Mouse (Mus musculus) spleen, postnatal 4 days (tissue): ENCODE measurements at regions not wholly inside any gene's neighbourhood (a gene's known extent, or its start where the extent isn't known, plus 50 kb on each side); places are given as distances from the start of the nearest gene placed in this dataset.

ENCODE experiments used
- DNase-seq, 2 experiments: peaks; one replicate each; pipeline ENCODE4 v3.0.0; 2022; ENCODE audit warnings: low spot score in 2 of 2

DNA sequence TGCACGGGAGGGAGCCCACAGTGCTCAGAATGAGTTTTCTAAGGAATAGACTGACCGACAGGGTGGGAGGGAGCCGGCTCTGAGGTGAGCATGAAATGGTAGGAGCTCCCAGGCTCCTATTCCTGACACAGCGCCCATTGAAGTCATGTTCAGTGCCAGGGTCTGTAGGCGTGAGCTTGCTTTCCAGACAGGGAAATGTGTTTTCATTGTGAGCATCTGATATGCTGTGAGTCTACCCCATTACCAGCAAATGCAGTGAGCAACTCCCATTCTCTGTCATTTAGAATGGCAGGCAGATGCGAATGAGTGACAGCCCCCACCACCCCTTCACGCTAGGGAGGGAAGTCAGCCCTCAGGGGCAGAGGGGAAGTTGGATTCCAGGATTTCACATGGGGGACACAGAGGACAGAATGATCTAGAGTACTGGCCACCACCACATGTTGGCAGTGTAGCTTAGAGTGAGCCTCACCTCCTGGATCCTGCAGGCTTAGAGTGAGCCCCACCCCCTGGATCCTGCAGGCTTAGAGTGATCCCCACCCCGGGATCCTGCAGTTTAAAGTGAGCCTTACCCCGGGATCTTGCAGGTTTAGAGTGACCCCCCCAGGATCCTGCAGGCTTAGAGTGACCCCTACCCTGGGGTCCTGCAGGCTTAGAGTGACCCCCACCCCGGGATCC lies 283.2 kb upstream of the Eef2kmt start:
- DNase-seq: no peak

- no peak for DNase-seq
These were observed 281.8 kb upstream of the Eef2kmt start for GRCm38 (mm10) chr16:5537286-5538204.

GRCm38 (mm10) chr16:5536515-5536972 lies 280.8 kb upstream of the Eef2kmt start:
- no peak for DNase-seq

- DNase-seq: no peak
These were observed 279.6 kb upstream of the Eef2kmt start for GRCm38 (mm10) chr16:5535414-5535813.

DNA sequence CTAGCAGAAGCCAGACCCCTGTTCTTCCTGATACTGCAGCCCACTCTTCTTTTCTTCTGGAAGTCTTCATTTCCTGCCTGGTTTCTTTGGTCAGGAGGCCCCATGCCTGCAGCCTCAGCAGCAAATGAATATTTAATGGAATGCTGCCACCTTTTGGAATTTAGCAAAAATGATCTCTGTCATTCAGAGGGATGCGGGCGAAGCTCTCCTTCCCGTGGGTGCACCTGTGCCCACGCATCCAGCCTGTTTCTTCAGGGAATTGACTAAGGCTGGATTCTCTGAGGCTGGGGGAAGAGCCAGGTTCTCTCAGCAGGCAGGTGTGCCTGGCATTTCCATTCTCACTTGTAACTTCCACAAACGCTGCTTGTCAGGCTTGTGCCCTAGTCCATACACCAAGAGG lies 279.1 kb upstream of the Eef2kmt start:
- DNase-seq: no peak

GRCm38 (mm10) chr16:5534385-5534784 lies 278.6 kb upstream of the Eef2kmt start:
- no peak for DNase-seq

- DNase-seq: no peak
These were observed 276.5 kb upstream of the Eef2kmt start for GRCm38 (mm10) chr16:5532281-5532680.

- DNase-seq: no peak
These were observed 274.0 kb upstream of the Eef2kmt start for GRCm38 (mm10) chr16:5529823-5530222.

DNA sequence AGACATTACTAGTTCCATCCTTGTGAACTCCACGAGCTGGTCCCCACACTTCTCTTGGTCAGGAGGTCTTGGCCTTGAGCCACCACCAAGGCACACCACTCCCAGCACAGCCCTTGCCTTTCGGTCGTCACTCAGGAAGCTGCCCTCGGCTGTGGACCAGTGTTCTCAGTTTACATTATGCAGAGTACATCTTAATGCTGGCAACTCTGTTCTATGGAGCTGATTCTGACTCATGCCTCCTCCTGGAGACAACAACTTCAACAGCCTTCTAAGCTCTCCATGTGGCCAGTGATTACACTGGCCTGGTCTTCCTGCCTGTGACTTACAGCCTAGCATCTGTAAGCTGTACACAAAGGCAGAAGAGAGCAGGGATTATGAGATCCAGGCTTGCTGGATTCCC lies 272.2 kb upstream of the Eef2kmt start:
- no peak for DNase-seq

DNA sequence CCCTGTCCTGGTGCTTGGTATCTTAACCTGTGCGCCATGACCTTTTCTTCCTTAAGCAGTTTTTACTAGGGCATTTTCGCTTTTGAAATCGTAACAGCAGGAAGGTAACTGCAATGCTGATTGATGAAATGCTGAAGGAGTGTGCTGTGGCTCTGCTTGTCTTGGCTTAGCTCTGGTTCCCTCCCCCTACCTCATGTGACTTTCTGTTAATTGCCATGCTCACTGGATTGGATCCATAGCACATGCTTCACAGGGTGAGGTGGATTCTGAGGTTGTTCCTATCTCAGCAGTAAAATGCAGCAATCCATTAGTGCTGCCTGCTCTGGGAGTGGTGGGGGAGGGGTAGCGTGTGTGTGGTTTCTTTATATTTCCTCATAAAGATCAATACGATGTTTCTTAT lies 268.6 kb upstream of the Eef2kmt start:
- no peak for DNase-seq

DNA sequence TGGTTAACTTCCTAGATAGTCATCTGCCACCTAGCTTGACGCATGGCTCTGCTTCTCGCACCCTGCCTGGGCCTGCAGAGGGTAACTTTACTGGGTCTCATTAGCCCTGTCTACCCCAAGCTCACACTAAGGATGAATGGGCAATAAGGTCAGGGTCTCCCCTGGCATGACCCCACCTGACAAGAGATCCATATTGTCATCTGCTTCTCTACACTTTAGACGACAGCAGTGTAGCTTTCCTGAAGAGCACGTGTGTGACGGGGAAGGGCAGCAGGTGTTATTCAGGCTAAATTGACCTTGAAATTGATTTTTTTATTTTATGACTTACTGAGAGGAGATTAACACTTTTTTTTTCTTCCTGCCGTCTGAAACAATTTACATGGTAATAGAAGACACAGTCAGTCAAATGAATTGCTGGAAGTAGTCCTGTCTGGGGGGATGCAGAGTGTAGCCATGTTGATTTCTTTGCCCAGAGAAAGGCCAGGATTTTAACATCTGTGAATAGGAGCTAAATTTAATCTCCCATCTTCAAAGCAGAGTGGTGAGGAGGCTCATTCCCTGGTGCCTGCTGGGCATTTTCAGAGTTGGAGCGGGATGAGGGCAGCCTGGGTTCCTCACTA lies 267.7 kb upstream of the Eef2kmt start:
- no peak for DNase-seq

DNA sequence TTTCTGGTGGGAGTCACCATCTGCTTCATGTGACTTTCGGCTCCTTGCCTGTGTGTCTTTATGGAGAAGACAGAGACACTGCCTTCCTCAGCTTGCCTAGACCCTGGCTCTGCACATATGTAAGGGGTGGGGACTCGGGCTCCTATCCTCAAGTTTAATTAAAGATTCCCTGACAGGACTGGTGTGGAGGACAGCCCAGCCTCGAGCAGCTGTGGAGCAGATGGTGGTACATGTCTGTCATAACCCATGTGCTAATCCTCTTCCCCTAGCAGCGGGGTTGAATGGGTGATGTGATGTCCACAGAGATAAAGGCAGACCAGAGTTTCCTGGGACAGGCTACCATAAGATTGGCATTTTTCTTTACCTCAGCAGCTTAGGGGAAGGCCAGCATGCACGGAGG lies 262.0 kb upstream of the Eef2kmt start:
- DNase-seq: no peak

GRCm38 (mm10) chr16:5515867-5516266 lies 260.1 kb upstream of the Eef2kmt start:
- no peak for DNase-seq

DNA sequence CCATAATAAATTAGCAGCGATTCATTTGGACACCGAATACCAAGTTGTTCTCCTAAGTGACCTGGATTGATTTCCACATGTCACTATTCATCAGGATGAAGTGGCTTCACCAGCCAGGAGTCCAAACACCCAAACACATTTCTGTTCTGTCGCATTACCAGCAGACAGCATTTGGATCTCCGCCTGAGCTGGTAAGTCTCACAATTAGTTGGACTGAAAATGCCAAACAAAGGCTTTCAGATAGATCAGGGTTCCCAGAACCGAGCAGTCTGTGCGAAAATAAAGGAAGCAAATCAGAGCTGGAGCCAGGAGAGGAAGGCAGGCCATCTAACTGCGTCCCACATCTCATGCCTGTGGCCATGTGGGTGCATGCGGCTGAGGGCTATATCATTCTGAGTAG lies 251.5 kb upstream of the Eef2kmt start:
- DNase-seq: no peak

- no peak for DNase-seq
These were observed 246.2 kb upstream of the Eef2kmt start for GRCm38 (mm10) chr16:5501961-5502360.

- no peak for DNase-seq
These were observed 240.4 kb upstream of the Eef2kmt start for GRCm38 (mm10) chr16:5496051-5496685.

DNA sequence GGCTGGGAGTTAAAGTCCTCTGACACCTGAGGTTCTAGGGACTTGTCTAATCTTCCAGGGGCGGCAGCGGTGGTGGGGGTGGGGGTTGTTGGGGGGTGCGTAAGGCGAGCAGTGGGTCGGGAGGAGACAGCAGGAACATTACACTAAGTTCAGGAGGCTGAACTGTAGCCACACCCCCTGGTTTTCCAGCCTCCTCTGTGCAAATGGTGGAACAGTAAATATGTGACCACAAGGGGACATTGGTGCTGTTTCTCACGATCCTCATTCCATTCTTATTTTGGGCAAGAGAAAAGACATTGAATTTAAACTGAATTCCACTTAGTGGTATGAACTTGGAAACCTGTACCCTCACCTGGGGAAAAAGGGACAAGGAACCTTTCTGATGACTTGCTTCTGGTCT lies 237.6 kb upstream of the Eef2kmt start:
- DNase-seq: no peak

GRCm38 (mm10) chr16:5487259-5487658 lies 231.5 kb upstream of the Eef2kmt start:
- no peak for DNase-seq

- DNase-seq: no peak
These were observed 227.6 kb upstream of the Eef2kmt start for GRCm38 (mm10) chr16:5483337-5483736.

DNA sequence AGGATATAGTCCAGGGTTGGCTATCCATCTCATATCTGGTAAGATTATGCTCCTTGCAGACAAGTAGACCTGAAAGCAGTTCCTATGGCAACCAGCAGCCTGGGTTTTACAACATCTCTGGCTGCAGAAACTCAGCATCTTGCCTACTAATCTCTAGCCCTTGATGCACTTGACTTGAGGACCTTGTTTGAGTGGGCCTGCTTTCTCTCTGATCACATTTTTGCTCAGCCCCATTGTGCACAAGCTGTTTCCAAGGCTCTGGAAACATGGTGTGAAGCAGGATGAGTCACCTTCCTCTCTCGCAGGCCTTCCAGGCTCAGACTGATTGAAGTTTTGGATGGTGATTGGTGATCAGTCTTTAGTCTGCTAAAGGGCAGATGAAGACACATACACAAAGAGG lies 224.4 kb upstream of the Eef2kmt start:
- no peak for DNase-seq

DNA sequence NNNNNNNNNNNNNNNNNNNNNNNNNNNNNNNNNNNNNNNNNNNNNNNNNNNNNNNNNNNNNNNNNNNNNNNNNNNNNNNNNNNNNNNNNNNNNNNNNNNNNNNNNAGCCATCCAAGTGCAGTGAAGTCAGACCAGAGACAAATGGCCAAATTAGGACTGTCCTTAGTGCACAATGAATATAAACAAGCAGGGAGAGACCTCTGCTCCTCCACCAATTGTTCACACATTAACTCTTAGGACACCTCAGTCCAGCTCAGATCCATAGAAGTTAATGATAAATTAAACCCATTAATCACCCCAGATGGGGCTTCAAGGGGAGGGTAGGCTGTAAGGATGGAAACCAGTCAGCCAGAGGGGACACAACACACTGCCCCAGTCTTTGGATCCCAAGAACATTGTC lies 223.2 kb upstream of the Eef2kmt start:
- no peak for DNase-seq

DNA sequence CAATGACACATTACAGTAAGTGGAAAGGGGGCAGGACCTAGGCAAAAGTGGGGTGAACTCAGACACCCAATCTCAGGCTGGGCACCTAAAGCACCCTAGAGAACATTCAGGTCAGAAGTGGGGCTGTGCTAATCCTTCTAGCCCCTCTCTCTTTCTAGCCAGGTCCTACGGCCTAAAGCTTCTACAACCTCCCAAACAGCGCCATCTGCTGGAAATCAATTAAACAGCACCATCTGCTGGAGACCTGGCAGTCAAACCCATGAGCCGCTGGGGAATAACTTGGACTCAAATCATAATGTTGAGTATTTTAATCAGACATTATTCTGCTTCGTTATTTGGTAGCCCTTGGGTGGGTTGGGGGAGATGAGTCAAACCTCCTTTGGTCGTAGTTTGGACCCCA lies 215.5 kb upstream of the Eef2kmt start:
- DNase-seq: peak; percentile 18 to 67
